Mouse (Mus musculus): Measurements from ENCODE around the gene Tspan8.

Tspan8 gene

GRCm38 (mm10) chr10:115834017-115834416, 17.4 kb downstream of the Tspan8 start:
- DNase-seq (ENCODE audit: low read depth), result no peak

DNA sequence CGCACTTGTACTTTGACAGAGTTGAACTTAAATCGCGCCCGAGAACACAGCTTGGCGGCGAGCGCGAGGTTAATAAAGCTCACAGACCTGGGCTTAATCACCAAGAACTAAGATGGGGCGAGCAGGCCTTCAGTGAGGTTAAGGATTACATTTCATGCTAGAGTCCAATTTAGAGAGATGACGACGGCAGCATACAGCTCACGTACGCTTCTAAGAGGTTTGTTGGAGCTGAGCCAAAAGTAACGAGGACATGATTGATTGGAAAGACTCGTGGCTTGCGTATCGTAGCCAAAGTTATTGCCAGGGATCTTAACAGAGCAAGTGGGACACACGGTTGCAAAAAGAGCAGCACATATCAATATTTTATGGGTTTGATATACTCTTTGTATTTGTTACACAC, 30.3 kb downstream of the Tspan8 start:
- no peak for DNase-seq (ENCODE audit: low read depth)

- no peak for DNase-seq (ENCODE audit: low read depth)
Observed at GRCm38 (mm10) chr10:115848511-115848910, 31.9 kb downstream of the Tspan8 start.

DNA sequence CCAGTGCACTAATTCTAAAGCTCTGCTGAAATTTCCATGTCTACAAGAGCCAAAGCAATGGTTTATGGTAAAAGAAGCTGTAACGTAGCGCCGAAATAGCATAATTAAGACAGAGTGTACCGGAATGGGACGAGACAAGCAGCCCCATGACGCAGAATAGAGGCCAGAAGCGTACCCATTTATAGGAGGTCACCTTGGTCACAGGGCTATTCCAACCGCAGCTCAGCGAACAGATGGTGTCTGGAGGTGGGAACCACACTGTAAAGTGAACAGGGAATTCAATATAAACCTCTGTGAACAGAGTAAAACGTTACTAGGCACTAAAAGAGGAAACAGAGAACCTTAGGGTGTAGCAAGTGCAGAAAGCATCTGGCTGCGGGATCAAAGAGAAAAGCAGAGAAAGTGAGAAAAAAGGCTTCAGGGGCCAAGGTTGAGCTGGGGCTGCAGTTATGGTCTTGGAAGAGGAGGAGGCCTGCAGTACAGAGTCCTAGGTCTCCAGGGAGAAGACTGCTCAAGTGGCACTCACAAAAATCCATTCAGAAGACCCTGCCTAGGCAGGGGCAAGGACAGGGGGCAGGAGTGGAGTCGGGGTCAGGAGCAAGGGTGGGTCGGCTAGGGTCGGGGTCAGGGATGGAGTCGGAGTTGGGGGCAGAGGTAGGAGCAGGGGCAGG, 43.7 kb downstream of the Tspan8 start:
- DNase-seq (ENCODE audit: low read depth), result no peak

DNA sequence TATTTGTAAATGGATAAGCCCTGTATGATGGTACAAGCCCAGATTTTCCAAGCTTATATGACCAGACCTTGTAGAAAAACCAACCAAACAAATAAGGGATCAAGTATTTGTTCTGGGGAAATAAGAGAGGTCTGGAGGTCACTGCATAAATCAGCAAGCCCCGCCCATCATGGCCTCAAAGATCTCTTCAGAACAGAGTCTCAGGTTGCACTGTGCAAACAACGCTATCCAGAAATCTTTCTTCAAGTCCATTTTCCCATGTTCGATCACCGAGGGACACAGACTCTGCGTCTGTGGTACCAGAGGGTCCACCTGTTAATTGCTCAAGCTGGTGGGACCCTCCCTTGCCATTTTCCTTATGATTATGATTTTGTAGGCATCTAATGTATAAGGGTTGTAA, 45.3 kb downstream of the Tspan8 start:
- no peak for DNase-seq (ENCODE audit: low read depth)

DNA sequence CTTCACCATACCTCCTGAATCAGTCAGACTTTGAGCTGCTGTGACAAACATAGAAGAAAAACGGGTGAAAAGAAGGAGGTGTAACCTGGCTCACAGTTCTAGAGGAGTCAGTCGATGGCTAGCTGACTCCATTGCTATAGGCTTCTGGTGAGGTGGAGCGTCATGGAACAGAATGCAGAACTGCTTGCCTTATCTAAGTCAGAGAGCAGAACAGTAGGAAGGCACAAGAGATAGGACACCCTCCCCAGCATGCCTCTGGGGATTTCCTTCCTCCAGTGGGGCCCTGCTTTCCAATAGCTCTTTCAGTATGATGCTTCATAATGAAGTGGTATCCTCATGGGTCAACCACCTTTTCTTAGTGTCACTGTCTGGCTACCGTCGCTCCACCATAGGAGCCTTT, 66.1 kb downstream of the Tspan8 start:
- no peak for DNase-seq (ENCODE audit: low read depth)

- no peak for DNase-seq (ENCODE audit: low read depth)
Observed at GRCm38 (mm10) chr10:115891924-115892323, 75.3 kb downstream of the Tspan8 start.

- no peak for DNase-seq (ENCODE audit: low read depth)
Observed at GRCm38 (mm10) chr10:115892973-115893372, 76.3 kb downstream of the Tspan8 start.

- DNase-seq (ENCODE audit: low read depth), result no peak
Observed at GRCm38 (mm10) chr10:115894045-115894444, 77.4 kb downstream of the Tspan8 start.

DNA sequence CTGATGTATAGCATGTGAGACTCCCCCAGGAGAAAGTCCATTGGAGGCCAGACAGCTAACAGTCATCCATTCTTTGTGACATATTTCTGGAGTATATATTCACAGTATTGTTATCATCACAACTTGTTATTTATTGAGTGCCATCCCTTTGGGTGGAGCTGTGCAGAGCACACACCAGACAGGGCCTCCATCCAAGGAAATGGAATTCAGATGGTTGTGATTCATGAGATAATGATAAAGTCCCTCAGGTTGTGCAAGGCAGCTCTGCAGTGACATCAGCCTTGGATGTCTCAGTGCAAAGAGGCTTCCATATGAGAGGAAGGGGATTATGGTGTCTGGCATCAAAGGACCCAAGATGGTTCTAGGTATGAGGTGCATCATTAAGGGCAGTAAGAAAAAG, 80.1 kb downstream of the Tspan8 start:
- no peak for DNase-seq (ENCODE audit: low read depth)

DNA sequence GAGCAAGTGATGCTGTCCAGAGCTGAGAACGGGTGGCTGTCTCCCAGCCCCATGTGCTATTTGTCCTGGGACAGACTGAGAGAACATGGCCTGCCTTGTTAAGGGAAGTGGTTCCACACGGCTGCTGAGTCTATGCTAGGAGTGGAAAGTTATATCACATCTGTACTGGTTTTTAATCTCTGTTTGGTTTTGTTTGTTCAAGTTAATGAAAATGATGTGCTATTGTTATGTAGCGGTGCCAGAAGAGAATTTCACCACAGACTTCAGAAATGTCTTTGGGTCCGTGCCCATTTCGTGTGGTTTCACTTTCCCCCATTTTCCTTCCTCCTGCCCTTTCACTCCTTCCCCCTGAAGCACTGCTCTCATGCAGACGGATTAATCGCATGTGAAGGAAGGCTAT, 80.6 kb downstream of the Tspan8 start:
- no peak for DNase-seq (ENCODE audit: low read depth)
